Mouse (Mus musculus) heart, embryonic 11.5 days (tissue): ENCODE data around the gene Pld1. TPM values are rescaled to one million over a fixed set of nuclear protein-coding genes. Genes with fewer than 3 reads are reported as not detected.

ENCODE experiments used
- ATAC-seq: fragments of 200-750 bp; cut with Nextera tagmentation; replicated peaks from 2 replicates; pipeline ENCODE4 v1.8.0; 2017; ENCODE audit warnings: moderate library complexity; ENCODE audit not compliant: insufficient number of reproducible peaks, low FRiP score, low TSS enrichment
- H3K27ac ChIP-seq: fragments of 300-500 bp; sonication (generic); 2 replicates; pipeline ENCODE4 v1.5.1; 2014; ENCODE audit warnings: mild to moderate bottlenecking, low read depth, low read length
- H3K27me3 ChIP-seq: fragments of 300-500 bp; sonication (generic); 2 replicates; pipeline ENCODE4 v1.6.1; 2014; ENCODE audit warnings: mild to moderate bottlenecking, low read length, mixed read lengths; ENCODE audit not compliant: control insufficient read depth, insufficient read depth
- H3K36me3 ChIP-seq: fragments of 300-500 bp; sonication (generic); 2 replicates; pipeline ENCODE4 v1.6.1; 2014; ENCODE audit warnings: mild to moderate bottlenecking, low read length, moderate library complexity, mixed read lengths; ENCODE audit not compliant: control insufficient read depth, insufficient read depth
- H3K4me1 ChIP-seq: fragments of 300-500 bp; sonication (generic); 2 replicates; pipeline ENCODE4 v1.6.1; 2014; ENCODE audit warnings: low read length; ENCODE audit not compliant: control insufficient read depth, insufficient read depth
- H3K4me2 ChIP-seq: fragments of 300-500 bp; sonication (generic); 2 replicates; pipeline ENCODE4 v1.6.1; 2014; ENCODE audit warnings: mild to moderate bottlenecking, moderate library complexity
- H3K4me3 ChIP-seq: fragments of 300-500 bp; sonication (generic); 2 replicates; pipeline ENCODE4 v1.5.1; 2014; ENCODE audit warnings: low read depth, low read length
- H3K9ac ChIP-seq: fragments of 300-500 bp; sonication (generic); 2 replicates; pipeline ENCODE4 v1.6.1; 2014; ENCODE audit warnings: mild to moderate bottlenecking, low read depth, low read length, moderate library complexity
- H3K9me3 ChIP-seq: fragments of 300-500 bp; sonication (generic); replicated peaks from 2 replicates; pipeline ENCODE4 v1.6.1; 2016; ENCODE audit warnings: low read length; ENCODE audit not compliant: control insufficient read depth
- WGBS: fragments of 180-500 bp; shearing (Covaris S2); extraction: QIAGEN DNeasy Blood & Tissue Kit; methylation state at CpG from one replicate; pipeline ENCODE4 v1.1.7; 2014; ENCODE audit not compliant: insufficient replicate concordance; 5-methylcytosine and 5-hydroxymethylcytosine counted together
- polyA plus RNA-seq: library from polyadenylated mRNA; unstranded; fragments of >200 nt; fragmentation: Nextera tagmentation; extraction: Ambion mirVana; gene quantifications from 2 replicates; pipeline ENCODE4 v1.2.1, GENCODE M21; 2014

Pld1 gene
- polyA plus RNA-seq, 1 experiment from 2014 or later = 5.9 TPM

GRCm38 (mm10) chr3:28170911-28171618 is 232.6 kb downstream of the Pld1 start:
- 0 out of 2 replicates have a peak, but pooled peaks cover 3% of the 10 kb centered on the region for H3K27me3 ChIP-seq
- no peak overlapping the region for H3K9ac ChIP-seq
- H3K4me1 ChIP-seq = peaks cover 5% of the 10 kb centered on the region; the same call in 1 of the 2 replicates
- H3K4me3 ChIP-seq = no peak overlapping the region
- H3K27ac ChIP-seq = no peak overlapping the region
- H3K4me2 ChIP-seq = peak overlapping the region; percentile 29
- H3K9me3 ChIP-seq = no peaks in the 10 kb centered on the region
- H3K36me3 ChIP-seq = no peaks in the 10 kb centered on the region
- 0 out of 2 replicates have a peak, but pooled peaks have one; percentile 40 for ATAC-seq
- WGBS = 38% methylated on average over 17 of the region's 17 CpGs

GRCm38 (mm10) chr3:28175997-28176967 is 237.8 kb downstream of the Pld1 start:
- WGBS = 18% methylated on average over 21 of the region's 21 CpGs
- H3K4me3 ChIP-seq = no peak overlapping the region
- H3K27me3 ChIP-seq = no peaks in the 10 kb centered on the region; the same call in 1 of the 2 replicates
- H3K4me1 ChIP-seq = peaks cover 4% of the 10 kb centered on the region
- no peaks in the 10 kb centered on the region for H3K36me3 ChIP-seq
- no peaks in the 10 kb centered on the region for H3K9me3 ChIP-seq
- ATAC-seq = peak; percentile 61; the same call in 1 of the 2 replicates
- H3K27ac ChIP-seq = no peak overlapping the region
- peak overlapping the region; percentile 20 for H3K4me2 ChIP-seq
- H3K9ac ChIP-seq = no peak overlapping the region

GRCm38 (mm10) chr3:28178333-28178732 is 239.8 kb downstream of the Pld1 start:
- Histone ChIP-seq H3K27ac (no peak overlapping the region), H3K27me3 (no peaks in the 10 kb centered on the region; the same call in 1 of the 2 replicates), H3K9me3 (no peaks in the 10 kb centered on the region), H3K4me3 (no peak overlapping the region), H3K36me3 (no peaks in the 10 kb centered on the region), H3K4me2 (no peak overlapping the region), H3K4me1 (no peaks in the 10 kb centered on the region; the same call in 1 of the 2 replicates), H3K9ac (no peak overlapping the region)
- no peak for ATAC-seq
- 65% methylated on average over 6 of the region's 6 CpGs for WGBS

Other genes starting within 250 kb of the Pld1 start
- gene Fndc3b, start 227.4 kb upstream of the Pld1 start, polyA plus RNA-seq = 27.5 and 28.6 TPM in 2 replicates
- not detected in 2 replicates for gene Tmem212, start 42.3 kb upstream of the Pld1 start, polyA plus RNA-seq